14 mouse cellular contexts compared by ENCODE assay signal in the genomic region with DNA sequence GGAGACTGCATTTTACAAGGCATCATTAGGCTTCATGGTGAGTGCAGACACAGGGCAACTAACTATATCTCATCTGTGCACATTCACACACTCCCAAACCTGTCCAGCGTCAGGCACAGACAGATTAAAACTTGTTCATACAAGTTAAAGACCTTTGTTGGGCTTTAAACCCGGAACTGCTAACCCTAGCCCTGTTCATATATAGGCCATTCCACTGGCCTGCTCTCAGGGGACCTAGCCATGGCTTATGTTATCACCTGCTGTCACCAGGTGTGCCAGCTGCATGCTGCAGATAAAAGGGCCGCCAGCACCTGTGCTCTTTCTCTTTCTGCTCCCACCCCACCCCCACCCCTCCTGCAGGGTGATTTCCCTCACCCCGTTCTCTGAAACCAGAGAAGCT. TPM values are rescaled to one million over a fixed set of nuclear protein-coding genes. Genes with fewer than 3 reads are reported as not detected.
DNase-seq lines count a peak whose midpoint lies in the region; ATAC-seq and TF ChIP-seq lines count a peak whose summit lies in the region.
"Had no signal": no experiment of that assay in that cellular context is flagged by ENCODE, and none has a peak within 500 bp of the region (broad histone marks: within the 10 kb centered on the region; RNA-seq: fewer than 3 reads in every experiment).

No protein-coding gene starts in this region.

- H3K4me3 ChIP-seq in MEL (ENCODE audit: control insufficient read depth in 1 of 2, insufficient read depth in 1 of 2, low read depth in 2 of 2, low read length in 2 of 2): no peak overlapping the region
- no peak overlapping the region for H3K4me3 ChIP-seq in intestine, embryonic 14.5 days (ENCODE audit: low read depth, low read length)
- H3K4me3 ChIP-seq in liver, embryonic 15.5 days (replicated peaks): no peak overlapping the region

- peak in 1 of 2 experiments; percentile 50; a peak in 1 of 4 replicates for TF ChIP-seq EP300 in MEL (IDR thresholded peaks at IDR 0.05; ENCODE audit: low read depth in 1 of 2, low read length in 2 of 2)

- TF ChIP-seq RAD21 in MEL (IDR thresholded peaks at IDR 0.05; ENCODE audit: low read depth, low read length): no peak

- ATAC-seq in intestine, embryonic 14.5 days (replicated peaks; ENCODE audit: low FRiP score, low TSS enrichment, low read depth): no peak
- peak; percentile 63 for ATAC-seq in liver, embryonic 15.5 days (ENCODE audit: insufficient read depth)
- ATAC-seq: activated CD4-positive, CD25-positive, alpha-beta regulatory T cell, adult 4 months; midbrain, embryonic 16.5 days had no signal

- H3K36me3 ChIP-seq in MEL (ENCODE audit: control insufficient read depth in 1 of 2, insufficient read depth in 2 of 2, low read length in 2 of 2): peaks cover 0 to 15% of the 10 kb centered on the region in 2 experiments; a peak in 2 of 4 replicates
- H3K36me3 ChIP-seq in intestine, embryonic 14.5 days (ENCODE audit: control insufficient read depth, insufficient read depth, low read length): no peaks in the 10 kb centered on the region
- H3K36me3 ChIP-seq in liver, embryonic 15.5 days (replicated peaks): no peaks in the 10 kb centered on the region

- H3K9ac ChIP-seq in MEL (ENCODE audit: control insufficient read depth, low read depth, low read length, poor library complexity, severe bottlenecking): no peak overlapping the region
- H3K9ac ChIP-seq in intestine, embryonic 14.5 days (ENCODE audit: low read length): no peak overlapping the region
- peak overlapping the region; percentile 30 for H3K9ac ChIP-seq in liver, embryonic 15.5 days

- no peaks in the 10 kb centered on the region for H3K79me2 ChIP-seq in MEL (ENCODE audit: control insufficient read depth, insufficient read depth, low read length, poor library complexity)

- no peaks in the 10 kb centered on the region for H3K27me3 ChIP-seq in MEL (ENCODE audit: control insufficient read depth in 1 of 2, insufficient read depth in 2 of 2, low read length in 2 of 2)
- H3K27me3 ChIP-seq in intestine, embryonic 14.5 days (replicated peaks; ENCODE audit: control insufficient read depth, insufficient read depth, low read length): no peaks in the 10 kb centered on the region
- no peaks in the 10 kb centered on the region for H3K27me3 ChIP-seq in liver, embryonic 15.5 days

- peaks cover 8 to 27% of the 10 kb centered on the region in 2 experiments for H3K4me1 ChIP-seq in MEL (ENCODE audit: control insufficient read depth in 1 of 2, insufficient read depth in 2 of 2, low read length in 2 of 2)
- peaks cover 19% of the 10 kb centered on the region for H3K4me1 ChIP-seq in intestine, embryonic 14.5 days (replicated peaks; ENCODE audit: control insufficient read depth, insufficient read depth, low read length)
- peaks cover 63% of the 10 kb centered on the region for H3K4me1 ChIP-seq in liver, embryonic 15.5 days (replicated peaks)

- peak; percentile 67 for DNase-seq in A20 (ENCODE audit: low read depth, low spot score)
- peak; percentile 40 for DNase-seq in MEL (ENCODE audit: low read depth, low spot score)
- DNase-seq in intestine, embryonic 14.5 days (ENCODE audit: low spot score): no peak
- no peak for DNase-seq in adrenal gland, postnatal 14 days
- no peak for DNase-seq in urinary bladder, postnatal 36 days (ENCODE audit: low spot score in 2 of 2)
- DNase-seq in spleen, adult 18-20 months: no peak
- DNase-seq: kidney, adult 9 months had no signal

- no peaks in the 10 kb centered on the region for H3K9me3 ChIP-seq in MEL (replicated peaks; ENCODE audit: insufficient read depth, low read length)
- no peaks in the 10 kb centered on the region for H3K9me3 ChIP-seq in intestine, embryonic 14.5 days (ENCODE audit: control insufficient read depth, low read length)
- no peaks in the 10 kb centered on the region for H3K9me3 ChIP-seq in liver, embryonic 15.5 days (replicated peaks)

- WGBS in intestine, embryonic 14.5 days: 31% methylated on average over 4 of the region's 4 CpGs
- WGBS in liver, embryonic 15.5 days (ENCODE audit: insufficient replicate concordance): 20% methylated on average over 4 of the region's 4 CpGs

- H3K4me2 ChIP-seq in intestine, embryonic 14.5 days (ENCODE audit: low read length): no peak overlapping the region
- peak overlapping the region; percentile 39 for H3K4me2 ChIP-seq in liver, embryonic 15.5 days

- no peak for TF ChIP-seq CTCF in MEL (IDR thresholded peaks at IDR 0.05 in 2 of 3, conservative IDR thresholded peaks at IDR 0.05 in 1 of 3; ENCODE audit: control insufficient read depth in 1 of 3, insufficient read depth in 1 of 3, low read depth in 2 of 3, low read length in 3 of 3, poor library complexity in 1 of 3, severe bottlenecking in 1 of 3)

- H3K27ac ChIP-seq in MEL (ENCODE audit: control insufficient read depth, low read depth, low read length): no peak overlapping the region
- peak overlapping the region; percentile 59; the same call in 1 of the 2 replicates for H3K27ac ChIP-seq in intestine, embryonic 14.5 days (ENCODE audit: low read depth)
- peak overlapping the region; percentile 69 for H3K27ac ChIP-seq in liver, embryonic 15.5 days (replicated peaks)

- TF ChIP-seq POLR2A in MEL (IDR thresholded peaks at IDR 0.05; ENCODE audit: control insufficient read depth in 1 of 2, insufficient read depth in 1 of 2, low read depth in 1 of 2, low read length in 2 of 2, poor library complexity in 1 of 2): no peak

TF ChIP-seq in MEL, 35 proteins besides CTCF, POLR2A, EP300 and RAD21:
- TF ChIP-seq ETS1 (IDR thresholded peaks at IDR 0.05; ENCODE audit: low read depth, low read length) (0 out of 2 replicates have a peak, but pooled peaks have one; percentile 15), TCF12 (IDR thresholded peaks at IDR 0.05; ENCODE audit: low read depth, low read length) (peak; percentile 82), HCFC1 (IDR thresholded peaks at IDR 0.05; ENCODE audit: low read depth, low read length) (no peak), TAL1 (IDR thresholded peaks at IDR 0.05; ENCODE audit: low read length) (peak; percentile 60), GATA1 (IDR thresholded peaks at IDR 0.05; ENCODE audit: low read depth, low read length) (0 out of 2 replicates have a peak, but pooled peaks have one; percentile 21), MEF2A (IDR thresholded peaks at IDR 0.05; ENCODE audit: extremely low read depth, insufficient replicate concordance, low read depth, low read length, poor library complexity, severe bottlenecking) (no peak), ELF1 (IDR thresholded peaks at IDR 0.05; ENCODE audit: low read depth, low read length) (peak; percentile 45; the same call in 1 of the 2 replicates), MYC (IDR thresholded peaks at IDR 0.05; ENCODE audit: low read depth, low read length) (no peak), GABPA (IDR thresholded peaks at IDR 0.05; ENCODE audit: low read depth, low read length) (no peak)

RNA-seq across cellular contexts. Expression of gene Gm17387, which starts 13.6 kb away (rescaled TPM):
- total RNA-seq in MEL (2012; rRNA removed): not detected in 2 replicates
- polyA plus RNA-seq in MEL (2012; ENCODE audit: insufficient read depth in 1 of 2, insufficient read length in 2 of 2, low read depth in 1 of 2, low replicate concordance in 2 of 2, missing spikeins in 1 of 2): not detected
- not detected in 2 replicates for polyA plus RNA-seq in intestine, embryonic 14.5 days (2014; fragmentation: Nextera tagmentation; extraction: Ambion mirVana)
- polyA plus RNA-seq in liver, embryonic 15.5 days (2015; fragmentation: Nextera tagmentation; extraction: Ambion mirVana): not detected in 2 replicates
- not detected in 2 replicates for total RNA-seq in adrenal gland, postnatal 14 days (2021)
- total RNA-seq: heart, adult 8-10 months; layer of hippocampus, postnatal 10 days had no signal
- polyA plus RNA-seq: activated CD4-positive, CD25-positive, alpha-beta regulatory T cell, adult 4 months; hindbrain, embryonic 11.5 days; midbrain, embryonic 16.5 days; neural tube, embryonic 14.5 days had no signal

RNA-seq across cellular contexts. Expression of gene B4galnt4, which starts 18.4 kb away (rescaled TPM):
- total RNA-seq in MEL (2012; rRNA removed): 0.78 and 0.81 TPM in 2 replicates
- 1 to 10 TPM in 1 of 2 experiments, not detected in 1; 8.0 TPM for polyA plus RNA-seq in MEL (2012; ENCODE audit: insufficient read depth in 1 of 2, insufficient read length in 2 of 2, low read depth in 1 of 2, low replicate concordance in 2 of 2, missing spikeins in 1 of 2)
- polyA plus RNA-seq in intestine, embryonic 14.5 days (2014; fragmentation: Nextera tagmentation; extraction: Ambion mirVana): 9.2 and 13.6 TPM in 2 replicates
- polyA plus RNA-seq in liver, embryonic 15.5 days (2015; fragmentation: Nextera tagmentation; extraction: Ambion mirVana): 0.45 and 0.46 TPM in 2 replicates
- 1.4 and 2.7 TPM in 2 replicates for total RNA-seq in adrenal gland, postnatal 14 days (2021)
- total RNA-seq: heart, adult 8-10 months had no signal

RNA-seq across cellular contexts. Expression of gene Ifitm6, which starts 24.8 kb away (rescaled TPM):
- total RNA-seq in MEL (2012; rRNA removed): not detected in 2 replicates
- not detected for polyA plus RNA-seq in MEL (2012; ENCODE audit: insufficient read depth in 1 of 2, insufficient read length in 2 of 2, low read depth in 1 of 2, low replicate concordance in 2 of 2, missing spikeins in 1 of 2)
- 0.78 and 1.2 TPM in 2 replicates for polyA plus RNA-seq in intestine, embryonic 14.5 days (2014; fragmentation: Nextera tagmentation; extraction: Ambion mirVana)
- 23.2 and 25.7 TPM in 2 replicates for polyA plus RNA-seq in liver, embryonic 15.5 days (2015; fragmentation: Nextera tagmentation; extraction: Ambion mirVana)
- 0.89 and 1.4 TPM in 2 replicates for total RNA-seq in adrenal gland, postnatal 14 days (2021)
- total RNA-seq: layer of hippocampus, postnatal 10 days had no signal
- polyA plus RNA-seq: hindbrain, embryonic 11.5 days had no signal

RNA-seq across cellular contexts. Expression of gene Ifitm3, which starts 32.0 kb away (rescaled TPM):
- total RNA-seq in MEL (2012; rRNA removed): 4.2 and 6.4 TPM in 2 replicates
- polyA plus RNA-seq in MEL (2012; ENCODE audit: insufficient read depth in 1 of 2, insufficient read length in 2 of 2, low read depth in 1 of 2, low replicate concordance in 2 of 2, missing spikeins in 1 of 2): 10 to 100 TPM in 1 of 2 experiments, not detected in 1; 12.8 TPM
- polyA plus RNA-seq in intestine, embryonic 14.5 days (2014; fragmentation: Nextera tagmentation; extraction: Ambion mirVana): 295 and 303 TPM in 2 replicates
- 84.9 and 98.1 TPM in 2 replicates for polyA plus RNA-seq in liver, embryonic 15.5 days (2015; fragmentation: Nextera tagmentation; extraction: Ambion mirVana)
- total RNA-seq in adrenal gland, postnatal 14 days (2021): 124 and 169 TPM in 2 replicates

RNA-seq across cellular contexts. Expression of gene Pkp3, which starts 35.5 kb away (rescaled TPM):
- not detected in 2 replicates for total RNA-seq in MEL (2012; rRNA removed)
- not detected for polyA plus RNA-seq in MEL (2012; ENCODE audit: insufficient read depth in 1 of 2, insufficient read length in 2 of 2, low read depth in 1 of 2, low replicate concordance in 2 of 2, missing spikeins in 1 of 2)
- 11.6 and 14.7 TPM in 2 replicates for polyA plus RNA-seq in intestine, embryonic 14.5 days (2014; fragmentation: Nextera tagmentation; extraction: Ambion mirVana)
- polyA plus RNA-seq in liver, embryonic 15.5 days (2015; fragmentation: Nextera tagmentation; extraction: Ambion mirVana): 0.54 and 0.84 TPM in 2 replicates
- 0.96 and 3.5 TPM in 2 replicates for total RNA-seq in adrenal gland, postnatal 14 days (2021)
- total RNA-seq: layer of hippocampus, postnatal 10 days had no signal
- polyA plus RNA-seq: neural tube, embryonic 14.5 days had no signal

Comparison
In these comparisons a context has a peak if more than half of its experiments do, and no peak if none do; other contexts are left out.
1. DNase-seq: peak in A20 (single experiment) and MEL (single experiment); none in intestine, embryonic 14.5 days (single experiment), adrenal gland, postnatal 14 days (single experiment), urinary bladder, postnatal 36 days (0 of 2) and spleen, adult 18-20 months (0 of 2).
2. RNA of gene Ifitm6, which starts 24.8 kb away (polyA plus RNA-seq): 23.2 to 25.7 TPM in liver, embryonic 15.5 days; 0.78 to 1.2 TPM in intestine, embryonic 14.5 days and not detected in MEL; every median in the first group is over 10 times any median in the second.